Mouse (Mus musculus) midbrain, embryonic 13.5 days (tissue): ENCODE measurements around the gene Zhx3. TPM values are rescaled to one million over a fixed set of nuclear protein-coding genes. Genes with fewer than 3 reads are reported as not detected.

ENCODE experiments used
- ATAC-seq: fragments of 200-750 bp; cut with Nextera tagmentation; 2 replicates; pipeline ENCODE4 v1.8.0; 2017; ENCODE audit warnings: mild to moderate bottlenecking, moderate TSS enrichment, moderate library complexity
- H3K27ac ChIP-seq: fragments of 300-500 bp; sonication (generic); 2 replicates; pipeline ENCODE4 v1.5.1; 2015; ENCODE audit warnings: inconsistent platforms, mild to moderate bottlenecking, moderate library complexity
- H3K27me3 ChIP-seq: fragments of 300-500 bp; sonication (generic); 2 replicates; pipeline ENCODE4 v1.6.1; 2015; ENCODE audit warnings: mild to moderate bottlenecking, inconsistent platforms
- H3K36me3 ChIP-seq: fragments of 300-500 bp; sonication (generic); 2 replicates; pipeline ENCODE4 v1.6.1; 2015; ENCODE audit warnings: mild to moderate bottlenecking, inconsistent platforms
- H3K4me1 ChIP-seq: fragments of 300-500 bp; sonication (generic); replicated peaks from 2 replicates; pipeline ENCODE4 v1.6.1; 2015; ENCODE audit warnings: inconsistent platforms
- H3K4me2 ChIP-seq: fragments of 300-500 bp; sonication (generic); replicated peaks from 2 replicates; pipeline ENCODE4 v1.6.1; 2015; ENCODE audit warnings: moderate library complexity, mild to moderate bottlenecking, inconsistent platforms
- H3K4me3 ChIP-seq: fragments of 300-500 bp; sonication (generic); replicated peaks from 2 replicates; pipeline ENCODE4 v1.5.1; 2015; ENCODE audit warnings: mild to moderate bottlenecking, inconsistent platforms
- H3K9ac ChIP-seq: fragments of 300-500 bp; sonication (generic); replicated peaks from 2 replicates; pipeline ENCODE4 v1.6.1; 2015; ENCODE audit warnings: mild to moderate bottlenecking, inconsistent platforms
- H3K9me3 ChIP-seq: fragments of 300-500 bp; sonication (generic); 2 replicates; pipeline ENCODE4 v1.6.1; 2016; ENCODE audit warnings: mild to moderate bottlenecking, inconsistent platforms
- WGBS: fragments of 180-500 bp; shearing (Covaris S2); methylation state at CpG from one replicate; pipeline ENCODE4 v1.1.7; 2015; 5-methylcytosine and 5-hydroxymethylcytosine counted together
- polyA plus RNA-seq: library from polyadenylated mRNA; unstranded; fragments of >200 nt; fragmentation: Nextera tagmentation; extraction: Ambion mirVana; gene quantifications from 2 replicates; pipeline ENCODE4 v1.2.1, GENCODE M21; 2015

Zhx3 gene
- polyA plus RNA-seq, 1 experiment from 2014 or later = 17.1 TPM

DNA sequence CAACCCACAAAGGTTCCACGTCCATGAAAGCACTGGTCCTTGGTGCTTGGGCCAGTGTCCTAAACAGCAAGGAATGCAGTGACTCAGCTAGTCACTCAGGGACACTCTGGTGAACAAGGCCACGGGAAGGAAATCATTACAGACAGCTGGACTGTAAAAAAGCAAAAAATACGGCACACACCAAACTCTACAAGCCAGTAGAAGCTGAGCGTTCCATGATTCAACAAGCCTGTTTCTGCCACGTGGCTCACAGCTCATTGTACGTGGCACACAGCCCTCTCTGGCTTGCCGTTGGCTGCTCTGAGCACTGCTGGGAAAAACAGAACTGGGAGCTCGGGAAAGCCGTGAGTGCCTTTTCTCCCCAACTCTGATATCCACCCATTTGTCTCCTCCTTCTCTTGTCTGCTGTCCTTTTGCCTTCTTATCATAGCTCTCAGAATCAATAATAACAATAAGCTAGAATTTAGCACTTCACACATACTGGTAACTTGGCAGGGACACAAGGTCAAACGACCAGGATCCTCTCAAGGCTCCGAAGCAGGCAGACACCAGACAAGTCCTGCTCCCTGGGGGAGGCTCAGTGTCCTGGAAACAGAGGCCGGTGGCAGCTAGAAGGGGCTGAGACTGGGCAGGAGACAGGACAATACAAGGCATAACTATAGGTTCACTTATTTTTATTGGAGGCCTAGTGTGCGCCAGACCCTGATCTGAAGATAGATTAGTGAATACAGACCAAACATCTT, 7.8 kb upstream of the Zhx3 start, which contains the start of gene Lpin3:
Gene Lpin3, plus strand, starts transcription at position 218 of the 743 bp plus-strand sequence.
- no peak within 1 kb of the TSS for H3K27ac ChIP-seq
- 74% methylated on average over 13 of the region's 13 CpGs for WGBS
- ATAC-seq = no peak

DNA sequence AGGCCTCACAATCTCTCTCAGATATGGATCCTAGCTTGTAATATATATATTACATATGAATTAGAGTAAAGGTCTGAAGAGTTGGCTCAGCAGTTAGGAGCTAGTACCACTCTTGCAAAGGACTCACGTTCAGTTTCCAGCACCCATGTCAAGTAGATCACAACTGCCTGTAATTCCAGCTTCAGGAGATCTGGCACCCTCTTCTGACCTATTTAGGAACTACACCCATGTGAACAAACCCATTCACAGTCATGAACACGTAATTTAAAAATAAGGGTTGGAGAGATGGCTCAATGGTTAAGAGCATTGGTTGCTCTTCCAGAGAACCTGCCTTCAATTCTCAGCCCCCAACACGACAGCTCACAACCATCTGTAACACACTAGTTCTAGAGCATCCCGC, 3.3 kb upstream of the Zhx3 start:
- no peak overlapping the region for H3K4me3 ChIP-seq
- no peaks in the 10 kb centered on the region for H3K36me3 ChIP-seq
- H3K9me3 ChIP-seq = no peaks in the 10 kb centered on the region
- no peak for ATAC-seq
- H3K27ac ChIP-seq = no peak overlapping the region
- WGBS = 91% methylated on average over 4 of the region's 4 CpGs
- peaks cover 12% of the 10 kb centered on the region for H3K4me1 ChIP-seq
- H3K9ac ChIP-seq = no peak overlapping the region
- H3K4me2 ChIP-seq = no peak overlapping the region
- H3K27me3 ChIP-seq = no peaks in the 10 kb centered on the region

More for the DNA sequence above, 7.8 kb upstream of the Zhx3 start, which contains the start of gene Lpin3:
- H3K4me1 ChIP-seq = no peaks in the 10 kb centered on the region
- no peak within 1 kb of the TSS; the same call in 1 of the 2 replicates for H3K9ac ChIP-seq
- no peaks in the 10 kb centered on the region for H3K27me3 ChIP-seq
- H3K9me3 ChIP-seq = no peaks in the 10 kb centered on the region
- H3K4me3 ChIP-seq = no peak within 1 kb of the TSS
- H3K36me3 ChIP-seq = no peaks in the 10 kb centered on the region
- H3K4me2 ChIP-seq = no peak within 1 kb of the TSS

GRCm38 (mm10) chr2:160874231-160874877, 1.6 kb upstream of the Zhx3 start:
- no peak overlapping the region for H3K4me3 ChIP-seq
- H3K9me3 ChIP-seq = no peaks in the 10 kb centered on the region
- H3K9ac ChIP-seq = no peak overlapping the region
- no peaks in the 10 kb centered on the region for H3K27me3 ChIP-seq
- H3K27ac ChIP-seq = no peak overlapping the region
- no peak for ATAC-seq
- no peaks in the 10 kb centered on the region for H3K36me3 ChIP-seq
- WGBS = 91% methylated on average over 5 of the region's 5 CpGs
- H3K4me2 ChIP-seq = no peak overlapping the region
- peaks cover 15% of the 10 kb centered on the region for H3K4me1 ChIP-seq

- H3K4me3 ChIP-seq = peak overlapping the region; percentile 84
- peaks cover 18% of the 10 kb centered on the region for H3K4me1 ChIP-seq
- ATAC-seq = peak; percentile 92
- no peaks in the 10 kb centered on the region for H3K27me3 ChIP-seq
- no peaks in the 10 kb centered on the region for H3K9me3 ChIP-seq
- H3K4me2 ChIP-seq = peak overlapping the region; percentile 74
- WGBS = 0% methylated on average over 43 of the region's 47 CpGs
- peak overlapping the region; percentile 99 for H3K27ac ChIP-seq
- no peaks in the 10 kb centered on the region for H3K36me3 ChIP-seq
- H3K9ac ChIP-seq = peak overlapping the region; percentile 97
These were observed 403 bp downstream of the Zhx3 start for GRCm38 (mm10) chr2:160872395-160872794.

DNA sequence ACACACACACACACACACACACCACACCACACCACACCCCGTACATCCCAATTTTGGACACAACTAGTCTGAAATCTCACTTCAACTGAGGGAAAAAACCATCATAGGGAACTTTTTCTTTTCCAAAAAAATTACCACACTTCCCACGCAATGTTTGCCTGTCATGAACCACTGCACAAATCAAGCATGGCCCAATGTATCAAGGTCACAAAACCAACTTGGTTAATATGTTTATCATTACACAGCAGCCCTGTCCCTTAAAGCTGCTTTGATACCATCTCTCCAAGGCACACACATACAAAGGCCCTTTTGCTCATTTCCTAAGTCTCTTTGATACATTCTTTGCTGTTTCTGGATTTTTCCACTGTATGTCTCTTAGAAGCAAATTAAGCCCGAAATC, 1.5 kb downstream of the Zhx3 start:
- H3K9me3 ChIP-seq = no peaks in the 10 kb centered on the region
- no peak overlapping the region; the same call in 1 of the 2 replicates for H3K9ac ChIP-seq
- WGBS = 84% methylated on average over 3 of the region's 3 CpGs
- peaks cover 18% of the 10 kb centered on the region for H3K4me1 ChIP-seq
- H3K36me3 ChIP-seq = no peaks in the 10 kb centered on the region
- peak overlapping the region; percentile 29 for H3K4me2 ChIP-seq
- H3K27ac ChIP-seq = no peak overlapping the region
- 0 out of 2 replicates have a peak overlapping the region, but pooled peaks have one; percentile 9 for H3K4me3 ChIP-seq
- H3K27me3 ChIP-seq = no peaks in the 10 kb centered on the region
- ATAC-seq = no peak

- H3K27me3 ChIP-seq = no peaks in the 10 kb centered on the region
- no peak overlapping the region for H3K4me2 ChIP-seq
- ATAC-seq = no peak
- no peaks in the 10 kb centered on the region for H3K36me3 ChIP-seq
- WGBS = 82% methylated on average over 3 of the region's 3 CpGs
- no peak overlapping the region for H3K9ac ChIP-seq
- H3K4me1 ChIP-seq = peaks cover 18% of the 10 kb centered on the region
- H3K27ac ChIP-seq = no peak overlapping the region
- no peaks in the 10 kb centered on the region for H3K9me3 ChIP-seq
- H3K4me3 ChIP-seq = no peak overlapping the region
These were observed 3.4 kb downstream of the Zhx3 start for GRCm38 (mm10) chr2:160869446-160869845.

DNA sequence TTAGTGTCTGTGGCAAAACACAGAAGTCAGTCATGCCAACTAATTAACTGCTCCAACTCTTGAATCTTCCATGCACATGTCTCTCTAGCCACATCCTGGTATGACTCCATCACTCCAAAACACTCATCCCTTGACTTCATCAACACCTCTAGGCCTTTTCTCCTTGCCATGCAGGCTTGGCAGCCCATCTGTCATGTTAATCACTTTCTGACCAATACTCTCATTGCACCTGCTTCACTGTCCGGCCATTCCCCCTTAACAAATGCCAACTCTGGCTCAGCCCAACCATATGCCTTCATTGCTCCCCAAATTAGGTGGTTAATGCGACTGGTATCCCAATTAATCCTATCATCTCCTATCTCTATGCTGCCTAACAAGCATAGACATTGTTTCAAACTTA, 7.5 kb downstream of the Zhx3 start:
- ATAC-seq = no peak
- Histone ChIP-seq H3K4me3 (no peak overlapping the region), H3K9ac (no peak overlapping the region), H3K4me2 (no peak overlapping the region), H3K27me3 (no peaks in the 10 kb centered on the region), H3K4me1 (0 out of 2 replicates have a peak, but pooled peaks cover 3% of the 10 kb centered on the region), H3K9me3 (no peaks in the 10 kb centered on the region), H3K27ac (no peak overlapping the region), H3K36me3 (no peaks in the 10 kb centered on the region)
- WGBS = 74% methylated on average over 2 of the region's 2 CpGs

- Histone ChIP-seq H3K27ac (no peak overlapping the region), H3K4me3 (no peak overlapping the region), H3K9me3 (no peaks in the 10 kb centered on the region), H3K4me2 (no peak overlapping the region), H3K4me1 (0 out of 2 replicates have a peak, but pooled peaks cover 3% of the 10 kb centered on the region), H3K27me3 (no peaks in the 10 kb centered on the region), H3K9ac (no peak overlapping the region), H3K36me3 (no peaks in the 10 kb centered on the region)
- ATAC-seq = no peak
- 100% methylated on average over 1 of the region's 1 CpGs for WGBS
These were observed 8.7 kb downstream of the Zhx3 start for GRCm38 (mm10) chr2:160864112-160864511.

- Histone ChIP-seq H3K9me3 (no peaks in the 10 kb centered on the region), H3K9ac (no peak overlapping the region), H3K36me3 (no peaks in the 10 kb centered on the region), H3K4me1 (no peaks in the 10 kb centered on the region), H3K4me3 (no peak overlapping the region), H3K27ac (no peak overlapping the region), H3K4me2 (no peak overlapping the region), H3K27me3 (no peaks in the 10 kb centered on the region)
- no peak for ATAC-seq
- 98% methylated on average over 1 of the region's 1 CpGs for WGBS
These were observed 12.4 kb downstream of the Zhx3 start for GRCm38 (mm10) chr2:160860363-160860762.

GRCm38 (mm10) chr2:160856359-160857102, 16.3 kb downstream of the Zhx3 start:
- Histone ChIP-seq H3K4me1 (no peaks in the 10 kb centered on the region), H3K4me3 (no peak overlapping the region), H3K27ac (no peak overlapping the region), H3K36me3 (no peaks in the 10 kb centered on the region), H3K27me3 (no peaks in the 10 kb centered on the region), H3K9ac (no peak overlapping the region), H3K4me2 (no peak overlapping the region), H3K9me3 (no peaks in the 10 kb centered on the region)
- 79% methylated on average over 5 of the region's 5 CpGs for WGBS
- no peak for ATAC-seq

DNA sequence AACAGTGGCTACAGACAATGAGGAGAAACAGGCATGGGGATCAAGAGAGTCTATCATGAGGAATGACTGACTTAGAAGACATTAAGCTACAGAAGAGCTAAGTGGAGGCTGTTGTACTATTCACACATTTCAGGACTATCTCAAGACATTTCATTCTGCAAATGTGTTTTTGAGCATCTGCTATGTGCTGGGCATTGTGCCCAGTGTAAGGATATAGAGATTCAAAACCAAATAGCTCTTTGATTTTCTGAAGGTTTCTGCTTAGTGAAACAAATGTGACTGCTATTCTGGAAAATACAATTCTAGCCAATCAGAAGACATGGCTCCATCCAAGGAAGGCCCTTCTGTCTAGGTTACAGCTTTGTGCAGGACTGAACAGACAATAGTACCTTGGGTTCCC, 18.1 kb downstream of the Zhx3 start:
- no peaks in the 10 kb centered on the region for H3K27me3 ChIP-seq
- no peak overlapping the region for H3K9ac ChIP-seq
- no peaks in the 10 kb centered on the region for H3K4me1 ChIP-seq
- no peak overlapping the region for H3K4me2 ChIP-seq
- no peaks in the 10 kb centered on the region for H3K36me3 ChIP-seq
- no peak for ATAC-seq
- no peaks in the 10 kb centered on the region for H3K9me3 ChIP-seq
- H3K4me3 ChIP-seq = no peak overlapping the region
- H3K27ac ChIP-seq = no peak overlapping the region

DNA sequence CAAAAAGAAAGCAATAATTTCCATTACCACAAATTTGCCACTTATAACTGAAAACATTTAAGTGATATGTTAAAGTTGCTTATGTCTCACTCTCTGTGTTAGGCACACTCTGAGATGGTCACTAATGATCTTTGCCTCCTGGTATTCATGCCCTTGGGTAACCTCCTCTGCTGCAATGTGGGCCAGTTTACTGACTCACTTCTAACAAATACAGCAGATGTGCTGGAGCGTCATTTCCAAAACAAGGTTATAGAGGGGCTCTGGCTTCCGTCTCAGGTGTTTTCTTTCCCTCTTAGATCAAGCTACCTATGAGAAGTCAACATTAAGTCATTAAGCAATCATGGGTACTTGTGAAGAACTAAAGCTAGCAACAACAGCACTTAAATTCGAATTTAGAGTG, 22.4 kb downstream of the Zhx3 start:
- no peaks in the 10 kb centered on the region for H3K27me3 ChIP-seq
- 81% methylated on average over 3 of the region's 3 CpGs for WGBS
- no peaks in the 10 kb centered on the region for H3K9me3 ChIP-seq
- no peaks in the 10 kb centered on the region for H3K4me1 ChIP-seq
- no peak overlapping the region for H3K4me3 ChIP-seq
- no peak overlapping the region for H3K27ac ChIP-seq
- no peak overlapping the region for H3K9ac ChIP-seq
- no peak for ATAC-seq
- no peak overlapping the region for H3K4me2 ChIP-seq
- no peaks in the 10 kb centered on the region for H3K36me3 ChIP-seq
